Mouse (Mus musculus) adipocyte (in vitro differentiated cells): ENCODE data around the gene Gnai1.
"Not testable (repeated sequence)": the region's sequence is repeated elsewhere in the genome, so short reads cannot be mapped to it uniquely, and the experiment has no call there.

Experiments used
- DNase-seq: peaks from one replicate; pipeline ENCODE4 v3.0.0-alpha.2; 2016; ENCODE audit warnings: low spot score

Gene Gnai1

DNA sequence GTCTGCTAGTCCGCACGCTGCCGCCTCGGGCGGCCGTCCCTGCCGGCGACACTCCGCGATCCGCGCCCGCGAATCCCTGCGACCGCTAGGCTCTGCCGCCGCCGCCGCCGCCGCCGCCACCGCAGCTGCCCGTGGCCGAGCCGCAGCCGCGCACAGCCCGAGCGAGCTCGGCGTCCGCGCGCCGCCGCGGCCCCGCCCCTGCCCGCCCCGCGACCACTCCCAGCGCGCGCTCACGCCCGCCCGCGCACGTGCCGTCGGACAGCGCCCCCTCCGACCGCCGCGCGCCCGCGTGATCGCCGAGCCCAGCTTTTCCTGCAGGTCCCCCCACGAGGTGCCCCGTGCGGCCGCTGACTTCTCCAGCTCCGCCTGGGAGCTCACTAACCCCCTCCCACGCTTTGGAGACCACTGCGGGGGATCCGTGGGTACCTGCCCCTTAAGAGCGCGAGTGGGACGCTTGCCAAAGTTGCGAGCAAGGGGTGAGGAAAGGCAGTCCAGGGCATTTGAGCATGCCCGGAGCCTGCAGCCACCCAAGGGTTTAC, at the start of gene Gnai1:
TSS of gene Gnai1 (minus strand) at position 75 of the 539 bp plus-strand sequence.
- no peak for DNase-seq

DNA sequence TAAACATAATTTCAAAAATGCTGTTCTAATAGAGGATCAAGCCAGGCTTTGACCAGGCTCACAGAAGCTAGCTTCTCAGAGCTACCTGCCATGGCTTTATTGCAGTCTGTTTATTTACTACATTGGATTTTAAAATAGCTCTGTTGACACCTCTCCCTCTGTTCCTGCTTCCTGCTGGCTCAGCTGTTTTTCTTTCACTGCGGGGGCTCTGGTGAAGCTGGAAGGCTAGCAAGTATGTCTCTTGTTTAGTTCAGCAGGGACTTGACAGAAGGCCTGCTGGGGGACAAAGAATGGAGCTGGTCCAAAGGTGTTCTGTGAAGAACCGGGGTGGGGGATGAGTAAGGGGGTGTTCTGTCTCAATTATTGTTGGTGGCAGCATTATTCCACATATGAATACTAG, 7.7 kb upstream of the Gnai1 start:
- no peak for DNase-seq

DNA sequence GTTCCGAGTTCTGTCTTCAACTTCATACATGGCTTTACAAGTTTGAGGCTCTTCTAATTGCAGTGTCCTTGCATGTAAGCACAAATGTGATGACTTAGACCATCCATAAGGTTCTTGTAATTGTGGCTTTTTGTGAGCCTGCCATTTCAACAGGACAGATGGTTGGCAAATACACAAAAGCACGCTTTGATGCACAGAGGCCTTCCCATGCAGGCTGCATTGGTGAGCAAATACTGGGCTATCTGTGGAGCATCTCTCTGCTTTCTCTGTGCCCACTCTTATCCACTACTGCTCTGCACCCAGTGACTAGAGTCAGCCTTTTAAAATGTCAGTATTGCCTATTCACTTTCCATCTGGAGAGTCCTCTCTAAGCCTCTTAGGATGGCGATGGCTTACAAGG, 5.3 kb upstream of the Gnai1 start:
- DNase-seq, result no peak

- no peak for DNase-seq
These were observed 801 bp upstream of the Gnai1 start for GRCm38 (mm10) chr5:18360956-18361355.

DNA sequence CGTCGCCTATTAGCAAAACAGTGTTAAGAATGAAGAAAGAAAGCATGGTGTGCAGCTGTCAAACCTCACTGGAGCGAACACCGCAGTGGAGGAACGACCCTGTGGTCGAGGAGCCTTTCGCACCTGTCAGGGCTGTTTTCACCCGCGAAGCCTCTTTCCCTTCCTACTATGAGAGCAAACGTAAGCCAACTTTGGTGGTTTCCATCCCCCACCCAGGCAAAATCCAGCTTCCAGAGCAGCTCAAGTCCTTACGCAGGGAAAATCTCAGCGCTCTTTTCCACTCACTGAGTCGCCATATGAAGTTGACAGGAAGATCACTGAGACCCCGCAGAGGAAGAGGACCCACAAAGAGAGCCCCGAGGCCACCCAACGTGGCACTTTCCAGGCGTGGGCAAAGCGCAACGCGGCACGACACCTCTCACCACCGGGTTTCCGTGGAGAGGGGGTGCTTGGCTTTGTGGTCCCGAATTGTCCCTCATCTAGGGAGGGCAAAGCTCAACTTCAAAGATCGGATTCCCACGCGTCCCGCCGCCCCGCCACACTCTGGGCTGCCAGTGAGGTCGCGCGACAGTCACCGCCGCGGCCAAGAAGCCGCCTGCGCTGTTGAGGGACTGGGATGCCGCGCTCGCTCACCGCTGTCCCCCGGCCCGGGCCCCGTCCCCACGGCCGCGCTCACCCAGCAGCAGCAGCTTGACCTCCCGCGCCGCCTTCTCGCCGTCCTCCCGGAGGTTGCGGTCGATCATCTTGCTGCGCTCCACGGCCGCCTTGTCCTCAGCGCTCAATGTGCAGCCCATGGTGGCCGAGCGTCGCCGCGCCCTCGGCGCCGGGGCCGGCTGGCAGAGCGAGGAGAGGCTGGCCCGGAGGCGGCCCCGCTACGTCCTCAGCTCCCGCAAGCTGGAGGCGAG, 527 bp downstream of the Gnai1 start:
- no peak for DNase-seq

DNA sequence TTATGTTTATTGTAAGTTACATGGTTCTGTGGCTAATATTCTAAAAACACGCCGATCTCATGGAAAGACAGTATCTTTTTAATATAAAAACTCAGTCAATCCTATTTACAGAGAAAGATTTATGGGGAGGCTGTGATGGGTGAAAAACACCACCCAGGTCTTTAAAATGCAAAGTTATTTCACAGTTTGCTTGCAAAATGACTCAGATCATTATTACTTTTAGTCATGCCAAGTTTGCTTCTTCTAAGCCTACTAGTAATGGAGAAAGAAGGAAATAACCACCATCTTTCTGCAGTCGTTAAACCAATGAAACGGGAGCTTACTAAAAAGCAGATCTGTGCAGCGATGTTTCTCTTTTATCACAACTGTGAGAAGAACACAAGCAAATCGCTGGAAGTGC, 1.4 kb downstream of the Gnai1 start:
- no peak for DNase-seq

DNA sequence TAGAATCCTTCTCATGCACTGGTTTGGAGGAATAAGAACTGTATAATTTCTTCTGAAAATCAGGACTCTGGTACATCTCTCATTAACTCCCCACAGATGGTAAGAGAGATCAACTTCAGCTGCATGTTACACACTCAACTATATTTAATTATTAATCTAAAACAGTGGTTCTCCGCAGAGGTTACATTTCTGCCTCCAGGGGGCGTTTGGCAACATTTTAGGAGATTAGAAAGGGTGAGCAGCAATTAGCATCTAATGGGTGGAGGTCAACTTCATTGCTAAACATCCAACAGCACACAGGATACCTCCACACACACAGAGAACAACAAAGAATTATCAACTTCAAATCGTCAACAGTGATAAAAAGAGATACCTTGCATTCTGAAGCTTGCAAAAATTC, 2.0 kb downstream of the Gnai1 start:
- no peak for DNase-seq

DNA sequence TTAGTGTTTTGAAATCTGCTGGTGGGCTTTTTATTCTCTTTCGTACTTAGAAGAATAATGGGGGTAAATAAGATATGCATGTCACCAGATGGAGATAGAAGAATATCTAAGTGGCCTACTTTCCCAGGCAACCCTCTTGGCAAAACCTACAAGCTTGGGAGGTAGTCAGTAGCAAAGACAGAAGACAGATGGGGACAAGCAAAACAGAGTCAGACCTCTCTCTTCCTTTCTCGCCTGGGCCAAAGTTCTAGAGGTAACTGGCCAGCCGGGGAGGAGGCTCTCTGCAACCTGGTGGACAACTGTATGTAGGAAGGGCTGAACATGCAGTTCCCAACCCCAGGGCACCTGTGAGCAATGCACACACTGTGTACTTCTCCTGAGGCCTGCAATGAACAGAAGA, 12.9 kb downstream of the Gnai1 start:
- no peak for DNase-seq

DNA sequence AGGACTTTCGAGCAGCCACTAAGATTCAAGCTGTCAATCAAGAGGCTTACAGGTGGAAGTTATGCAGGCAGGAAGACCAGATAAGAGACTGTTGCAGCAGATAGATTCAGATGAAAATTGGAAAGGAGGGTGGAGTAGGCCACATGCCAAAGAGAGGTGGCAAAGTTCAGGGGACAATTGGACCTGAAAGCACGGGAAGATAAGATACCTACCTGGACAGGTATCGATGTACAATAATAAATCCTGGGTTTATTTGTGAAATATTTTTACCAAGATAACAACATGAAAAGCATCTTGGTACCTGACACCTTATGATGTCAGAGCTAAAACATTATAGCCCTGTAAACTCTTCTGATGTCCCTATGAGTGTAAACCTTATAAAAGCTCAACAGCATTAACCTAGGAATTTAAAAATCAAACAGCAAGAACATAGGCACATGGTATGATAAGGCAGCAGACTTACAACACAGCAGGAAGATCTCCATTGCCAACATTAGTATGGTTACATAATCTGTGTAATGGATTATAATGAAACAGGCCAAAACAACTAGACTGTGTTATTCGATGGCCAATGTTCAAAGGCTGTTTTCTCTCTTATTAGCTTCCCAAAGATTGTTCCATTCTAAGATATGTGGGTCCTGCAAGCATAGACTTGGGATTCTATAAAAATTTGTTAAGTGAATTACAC, 16.6 kb downstream of the Gnai1 start:
- DNase-seq, result no peak

GRCm38 (mm10) chr5:18342765-18343454, 17.2 kb downstream of the Gnai1 start:
- DNase-seq, result no peak

GRCm38 (mm10) chr5:18341876-18342275, 18.3 kb downstream of the Gnai1 start:
- not testable (repeated sequence) for DNase-seq

- DNase-seq, result no peak
These were observed 27.9 kb downstream of the Gnai1 start for GRCm38 (mm10) chr5:18332256-18332655.

- no peak for DNase-seq
These were observed 29.4 kb downstream of the Gnai1 start for GRCm38 (mm10) chr5:18330726-18331125.

GRCm38 (mm10) chr5:18326159-18326558, 34.0 kb downstream of the Gnai1 start:
- DNase-seq, result no peak

DNA sequence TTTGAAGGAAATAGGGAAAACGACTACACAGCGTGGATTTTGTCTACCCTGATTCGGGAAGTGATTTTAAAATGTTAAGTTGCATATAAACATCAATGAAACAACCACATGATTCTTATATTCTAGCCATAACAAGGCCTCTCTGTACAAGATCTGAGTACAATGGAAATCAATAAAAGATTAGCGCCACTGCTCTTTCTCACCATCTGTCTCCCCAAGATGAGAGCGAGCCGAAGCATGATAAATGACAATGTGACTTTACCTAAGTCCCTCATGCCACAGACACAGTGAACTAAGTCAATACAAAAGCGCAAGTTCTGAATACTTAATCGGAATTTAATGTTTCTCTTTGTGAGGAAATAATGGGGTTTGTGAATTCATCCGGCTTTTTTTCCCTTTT, 36.6 kb downstream of the Gnai1 start:
- DNase-seq, result no peak

- no peak for DNase-seq
These were observed 38.5 kb downstream of the Gnai1 start for GRCm38 (mm10) chr5:18321661-18322060.

GRCm38 (mm10) chr5:18318846-18319245, 41.3 kb downstream of the Gnai1 start:
- DNase-seq, result no peak

- no peak for DNase-seq
These were observed 52.8 kb downstream of the Gnai1 start for GRCm38 (mm10) chr5:18307229-18307804.

DNA sequence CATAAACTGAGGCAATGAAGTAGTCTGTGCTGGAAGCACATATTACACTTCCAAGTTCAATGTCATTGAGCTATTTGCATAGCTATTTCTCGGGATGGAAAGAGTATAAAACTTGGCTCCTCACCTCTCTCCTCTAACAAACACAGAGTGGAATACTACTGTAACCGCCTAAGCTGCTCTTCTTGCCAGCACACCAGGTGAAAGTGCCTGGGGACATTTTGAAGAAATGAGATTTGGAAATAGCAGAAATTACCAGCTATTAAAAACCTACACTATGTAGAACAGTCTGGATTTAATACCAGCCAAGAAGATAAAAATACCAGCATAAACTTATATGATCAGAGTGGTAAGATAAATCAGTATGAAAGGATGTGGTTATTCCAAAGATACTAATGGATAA, 63.6 kb downstream of the Gnai1 start:
- DNase-seq, result no peak

DNA sequence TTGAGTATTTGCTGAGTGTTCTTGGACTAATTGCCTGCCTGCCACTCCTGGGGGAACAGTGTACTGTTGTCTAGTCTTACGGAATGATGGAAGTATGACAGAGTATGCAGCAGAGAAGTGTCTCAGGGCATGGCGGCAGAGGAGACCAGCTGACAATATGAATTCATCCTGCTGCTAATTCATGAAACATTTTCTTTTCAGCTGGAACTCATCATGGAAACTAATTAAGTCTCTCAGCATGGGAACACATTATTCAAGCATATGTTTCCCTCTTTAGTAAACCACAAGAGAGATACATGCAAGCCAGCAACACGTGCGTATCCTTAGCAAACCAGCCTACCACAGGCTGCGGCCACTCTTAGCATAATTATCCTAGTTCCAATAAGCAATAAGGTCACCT, 67.4 kb downstream of the Gnai1 start:
- DNase-seq, result no peak

GRCm38 (mm10) chr5:18289530-18289929, 70.6 kb downstream of the Gnai1 start:
- DNase-seq, result no peak

DNA sequence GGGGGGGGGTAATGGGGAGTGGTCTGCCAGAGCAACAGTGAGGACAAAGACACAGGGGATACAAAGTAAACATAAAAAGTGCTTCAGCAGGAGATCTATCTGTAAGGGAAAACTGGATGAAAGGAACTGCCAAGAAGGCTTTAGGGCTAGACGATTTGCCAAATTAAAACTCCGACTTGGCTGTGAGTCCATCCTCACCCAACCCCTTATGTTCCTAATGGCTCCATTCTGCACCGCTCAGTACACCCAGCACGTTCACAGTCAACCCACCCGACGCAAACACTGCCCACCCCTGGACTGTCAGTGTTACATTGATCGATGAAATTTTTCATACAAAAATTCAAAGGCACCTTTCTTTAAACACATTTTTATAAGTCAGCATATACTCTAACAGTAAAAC, 71.5 kb downstream of the Gnai1 start:
- no peak for DNase-seq
